Comparison of ENCODE assay signal across 8 mouse cellular contexts in the genomic region with DNA sequence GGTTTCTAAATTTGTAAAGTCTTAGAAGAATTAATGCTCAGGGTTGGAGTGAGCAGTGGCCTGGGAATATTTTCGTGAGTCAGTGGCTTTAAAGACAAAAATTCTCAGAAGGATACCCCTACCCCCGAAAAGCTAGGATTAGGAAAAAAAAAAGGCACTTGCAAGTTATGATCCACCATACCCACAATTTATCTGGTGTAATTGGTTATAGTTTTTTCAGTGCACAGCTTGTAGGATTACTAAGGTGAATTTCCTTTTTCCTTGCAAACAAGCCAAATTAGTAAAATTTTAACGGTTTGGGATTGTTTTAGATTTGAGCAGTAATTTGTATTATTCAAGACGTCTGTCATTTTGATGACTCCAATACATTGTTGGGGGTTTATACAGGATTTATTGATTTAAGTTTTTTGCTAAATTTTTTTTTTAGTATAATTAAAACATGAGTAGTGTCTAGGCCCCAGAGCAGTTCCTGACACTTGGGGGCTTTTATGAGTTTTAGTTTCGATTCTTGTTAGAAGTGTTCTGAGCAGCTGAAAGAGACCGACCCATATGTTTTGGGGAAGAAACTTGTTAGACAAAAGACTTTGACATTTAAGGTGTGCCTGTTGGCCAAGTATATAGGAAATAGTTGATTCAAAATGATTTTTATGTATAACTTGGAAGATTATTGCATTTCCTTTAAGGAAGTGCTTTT. TPM values are rescaled to one million over a fixed set of nuclear protein-coding genes. Genes with fewer than 3 reads are reported as not detected.
A peak's percentile ranks its signal among the peaks of the same experiment; 100 is the strongest.
DNase-seq lines count a peak whose midpoint lies in the region; ATAC-seq and TF ChIP-seq lines count a peak whose summit lies in the region.

No protein-coding gene starts in this region.

- H3K4me1 ChIP-seq in heart, embryonic 15.5 days (replicated peaks), result peaks cover 27% of the 10 kb centered on the region
- peaks cover 20 to 23% of the 10 kb centered on the region in 2 experiments for H3K4me1 ChIP-seq in MEL (ENCODE audit: control insufficient read depth in 1 of 2, insufficient read depth in 2 of 2, low read length in 2 of 2)
- H3K4me1 ChIP-seq in hindbrain, embryonic 13.5 days (replicated peaks), result peaks cover 44% of the 10 kb centered on the region
- peaks cover 29% of the 10 kb centered on the region for H3K4me1 ChIP-seq in midbrain, embryonic 14.5 days (ENCODE audit: control insufficient read depth, insufficient read depth, low read length)

- peak overlapping the region; percentile 95 for H3K27ac ChIP-seq in heart, embryonic 15.5 days
- H3K27ac ChIP-seq in MEL (ENCODE audit: control insufficient read depth, low read depth, low read length), result peak overlapping the region; percentile 65
- peak overlapping the region; percentile 94 for H3K27ac ChIP-seq in hindbrain, embryonic 13.5 days
- H3K27ac ChIP-seq in midbrain, embryonic 14.5 days (replicated peaks; ENCODE audit: low read depth, low read length), result peak overlapping the region; percentile 93

- no peak for TF ChIP-seq EP300 in MEL (IDR thresholded peaks at IDR 0.05; ENCODE audit: low read depth in 1 of 2, low read length in 2 of 2)

- peaks cover 44% of the 10 kb centered on the region for H3K79me2 ChIP-seq in MEL (ENCODE audit: control insufficient read depth, insufficient read depth, low read length, poor library complexity)

- TF ChIP-seq POLR2A in MEL (IDR thresholded peaks at IDR 0.05; ENCODE audit: control insufficient read depth in 1 of 2, insufficient read depth in 1 of 2, low read depth in 1 of 2, low read length in 2 of 2, poor library complexity in 1 of 2), result no peak

- ATAC-seq in heart, embryonic 15.5 days (replicated peaks; ENCODE audit: insufficient number of reproducible peaks, insufficient read depth, low FRiP score, low read depth), result no peak
- ATAC-seq in hindbrain, embryonic 13.5 days (ENCODE audit: low FRiP score), result no peak
- no peak for ATAC-seq in midbrain, embryonic 14.5 days (ENCODE audit: low FRiP score, low TSS enrichment)
- no peak for ATAC-seq in granulocyte monocyte progenitor cell, adult 5-6 weeks (replicated peaks; ENCODE audit: poor library complexity, severe bottlenecking)

- 30% methylated on average over 6 of the region's 6 CpGs for WGBS in heart, embryonic 15.5 days
- 36% methylated on average over 6 of the region's 6 CpGs for WGBS in hindbrain, embryonic 13.5 days
- 35% methylated on average over 6 of the region's 6 CpGs for WGBS in midbrain, embryonic 14.5 days

- no peak for TF ChIP-seq CTCF in MEL (IDR thresholded peaks at IDR 0.05 in 2 of 3, conservative IDR thresholded peaks at IDR 0.05 in 1 of 3; ENCODE audit: control insufficient read depth in 1 of 3, insufficient read depth in 1 of 3, low read depth in 2 of 3, low read length in 3 of 3, poor library complexity in 1 of 3, severe bottlenecking in 1 of 3)

- peak overlapping the region; percentile 84 for H3K4me3 ChIP-seq in heart, embryonic 15.5 days
- H3K4me3 ChIP-seq in MEL (ENCODE audit: control insufficient read depth in 1 of 2, insufficient read depth in 1 of 2, low read depth in 2 of 2, low read length in 2 of 2), result peak overlapping the region; percentile 74 to 96
- peak overlapping the region; percentile 71 for H3K4me3 ChIP-seq in hindbrain, embryonic 13.5 days
- H3K4me3 ChIP-seq in midbrain, embryonic 14.5 days (replicated peaks; ENCODE audit: low read depth, low read length), result peak overlapping the region; percentile 87

- no peak for DNase-seq in heart, postnatal 4 days
- peak; percentile 52 for DNase-seq in MEL (ENCODE audit: low read depth, low spot score)
- no peak for DNase-seq in midbrain, embryonic 14.5 days
- no peak for DNase-seq in adrenal gland, postnatal 14 days
- DNase-seq in thymus, postnatal 25 days, result no peak

- peak overlapping the region; percentile 83 for H3K9ac ChIP-seq in heart, embryonic 15.5 days
- H3K9ac ChIP-seq in MEL (ENCODE audit: control insufficient read depth, low read depth, low read length, poor library complexity, severe bottlenecking), result peak overlapping the region; percentile 95
- H3K9ac ChIP-seq in hindbrain, embryonic 13.5 days, result peak overlapping the region; percentile 89
- peak overlapping the region; percentile 92 for H3K9ac ChIP-seq in midbrain, embryonic 14.5 days (replicated peaks; ENCODE audit: low read length)

- no peaks in the 10 kb centered on the region for H3K36me3 ChIP-seq in heart, embryonic 15.5 days
- peaks cover 12 to 35% of the 10 kb centered on the region in 2 experiments for H3K36me3 ChIP-seq in MEL (ENCODE audit: control insufficient read depth in 1 of 2, insufficient read depth in 2 of 2, low read length in 2 of 2)
- peaks cover 8% of the 10 kb centered on the region for H3K36me3 ChIP-seq in hindbrain, embryonic 13.5 days
- H3K36me3 ChIP-seq in midbrain, embryonic 14.5 days (ENCODE audit: control insufficient read depth, insufficient read depth, low read length), result peaks cover 13% of the 10 kb centered on the region; the same call in 1 of the 2 replicates

- no peaks in the 10 kb centered on the region for H3K27me3 ChIP-seq in heart, embryonic 15.5 days
- H3K27me3 ChIP-seq in MEL (ENCODE audit: control insufficient read depth in 1 of 2, insufficient read depth in 2 of 2, low read length in 2 of 2), result no peaks in the 10 kb centered on the region
- H3K27me3 ChIP-seq in hindbrain, embryonic 13.5 days, result peaks cover 4% of the 10 kb centered on the region; the same call in 1 of the 2 replicates
- no peaks in the 10 kb centered on the region for H3K27me3 ChIP-seq in midbrain, embryonic 14.5 days (ENCODE audit: control insufficient read depth, insufficient read depth, low read length)

- no peak for TF ChIP-seq RAD21 in MEL (IDR thresholded peaks at IDR 0.05; ENCODE audit: low read depth, low read length)

- H3K4me2 ChIP-seq in heart, embryonic 15.5 days, result peak overlapping the region; percentile 85
- peak overlapping the region; percentile 72 for H3K4me2 ChIP-seq in hindbrain, embryonic 13.5 days
- H3K4me2 ChIP-seq in midbrain, embryonic 14.5 days (ENCODE audit: low read length), result peak overlapping the region; percentile 78

- H3K9me3 ChIP-seq in heart, embryonic 15.5 days (replicated peaks), result no peaks in the 10 kb centered on the region
- no peaks in the 10 kb centered on the region for H3K9me3 ChIP-seq in MEL (replicated peaks; ENCODE audit: insufficient read depth, low read length)
- H3K9me3 ChIP-seq in hindbrain, embryonic 13.5 days, result no peaks in the 10 kb centered on the region
- H3K9me3 ChIP-seq in midbrain, embryonic 14.5 days (ENCODE audit: control insufficient read depth, low read length), result no peaks in the 10 kb centered on the region

TF ChIP-seq in MEL, 35 proteins besides CTCF, POLR2A, EP300 and RAD21:
- TF ChIP-seq CHD1 (IDR thresholded peaks at IDR 0.05; ENCODE audit: low read depth, low read length), result peak; percentile 39
- no peak for TF ChIP-seq MYC (IDR thresholded peaks at IDR 0.05; ENCODE audit: low read depth, low read length)
- TF ChIP-seq ETS1 (IDR thresholded peaks at IDR 0.05; ENCODE audit: low read depth, low read length), result peak; percentile 46; the same call in 1 of the 2 replicates
- no peak for TF ChIP-seq RCOR1 (IDR thresholded peaks at IDR 0.05; ENCODE audit: low read depth, low read length)
- TF ChIP-seq SIN3A (IDR thresholded peaks at IDR 0.05; ENCODE audit: low read length), result peak; percentile 74
- 0 out of 2 replicates have a peak, but pooled peaks have one; percentile 57 for TF ChIP-seq UBTF (IDR thresholded peaks at IDR 0.05; ENCODE audit: borderline replicate concordance, insufficient read depth, low read depth, low read length)
- 0 out of 2 replicates have a peak, but pooled peaks have one; percentile 13 for TF ChIP-seq TBP (IDR thresholded peaks at IDR 0.05; ENCODE audit: low read depth, low read length)
- TF ChIP-seq ZNF384 (IDR thresholded peaks at IDR 0.05; ENCODE audit: low read depth, low read length), result peak; percentile 59
- no peak for TF ChIP-seq MYB (IDR thresholded peaks at IDR 0.05; ENCODE audit: low read depth, low read length)
- TF ChIP-seq MXI1 (IDR thresholded peaks at IDR 0.05; ENCODE audit: low read depth, low read length), result peak; percentile 57
- TF ChIP-seq KAT2A (conservative IDR thresholded peaks at IDR 0.05; ENCODE audit: low read depth, low read length), result no peak
- no peak for TF ChIP-seq USF1 (IDR thresholded peaks at IDR 0.05; ENCODE audit: low read depth, low read length)
TF ChIP-seq in MEL: peak in this region for 7.

RNA-seq across cellular contexts. Expression of a gene that starts 1.1 kb away (rescaled TPM):
- 10.8 and 14.5 TPM in 2 replicates for polyA plus RNA-seq in heart, embryonic 15.5 days (2015; fragmentation: Nextera tagmentation; extraction: Ambion mirVana)
- 10 to 100 TPM; 27.0 to 28.1 TPM for total RNA-seq in heart, postnatal 4 days (2021)
- total RNA-seq in MEL (2012; rRNA removed), result 33.6 and 38.1 TPM in 2 replicates
- 10 to 100 TPM; 29.9 to 37.0 TPM for polyA plus RNA-seq in MEL (2012; ENCODE audit: insufficient read depth in 1 of 2, insufficient read length in 2 of 2, low read depth in 1 of 2, low replicate concordance in 2 of 2, missing spikeins in 1 of 2)
- 35.2 and 36.3 TPM in 2 replicates for polyA plus RNA-seq in hindbrain, embryonic 13.5 days (2015; fragmentation: Nextera tagmentation; extraction: Ambion mirVana)
- 47.3 and 62.0 TPM in 2 replicates for polyA plus RNA-seq in midbrain, embryonic 14.5 days (2014; fragmentation: Nextera tagmentation; extraction: Ambion mirVana)
- total RNA-seq in adrenal gland, postnatal 14 days (2021), result 93.9 and 105 TPM in 2 replicates
- total RNA-seq in granulocyte monocyte progenitor cell, adult 5-6 weeks (2014; fragmentation: Nextera tagmentation), result 38.0 and 47.4 TPM in 2 replicates
- total RNA-seq in granulocyte monocyte progenitor cell, adult 5-6 weeks (2017), result 54.0 and 54.3 TPM in 2 replicates
